Mouse (Mus musculus): Measurements from ENCODE around the gene Rassf2. TPM values are rescaled to one million over a fixed set of nuclear protein-coding genes. Genes with fewer than 3 reads are reported as not detected.

Gene Rassf2
- 10 to 100 TPM in 1 of 2 experiments, 1 to 10 TPM in 1; 8.5 to 13.1 TPM for total RNA-seq (2021)
- long read RNA-seq, experiment 1, partial matches to known transcripts = 2 of 4 reads
- long read RNA-seq, experiment 1, other reads (novel, unspliced or antisense) = 2 of 4 reads
- long read RNA-seq, experiment 2, full-length matches to known transcripts = 1 of 4 reads
- long read RNA-seq, experiment 2, partial matches to known transcripts = 0 of 4 reads
- long read RNA-seq, experiment 2, other reads (novel, unspliced or antisense) = 3 of 4 reads

- DNase-seq = peak; percentile 91
- intact Hi-C loops (cut with DNase I; ENCODE audit: low total_unique reads) = no loop called here
Measured at GRCm38 (mm10) chr2:132029646-132030417, at the start of gene Rassf2. Rassf2 (minus strand) TSS chr2:132030258.

GRCm38 (mm10) chr2:132079139-132079538, 49.1 kb upstream of the Rassf2 start:
- DNase-seq = no peak
- intact Hi-C loops (cut with DNase I; ENCODE audit: low total_unique reads) = no loop called here

- intact Hi-C loops (cut with DNase I; ENCODE audit: low total_unique reads) = no loop called here
- DNase-seq = no peak
Measured at GRCm38 (mm10) chr2:132073052-132073451, 43.0 kb upstream of the Rassf2 start.

GRCm38 (mm10) chr2:132069985-132070735, 40.1 kb upstream of the Rassf2 start:
- intact Hi-C loops (cut with DNase I; ENCODE audit: low total_unique reads) = loop anchor here (10.0 kb wide), 1 partner anchor 65 kb away; no protein-coding TSS in a partner anchor
- DNase-seq = peak; percentile 16

GRCm38 (mm10) chr2:132064185-132064831, 34.2 kb upstream of the Rassf2 start:
- no peak for DNase-seq
- intact Hi-C loops (cut with DNase I; ENCODE audit: low total_unique reads) = loop anchor here (10.0 kb wide), 1 partner anchor 60 kb away; no protein-coding TSS in a partner anchor

GRCm38 (mm10) chr2:132063776-132064175, 33.7 kb upstream of the Rassf2 start:
- DNase-seq = no peak
- intact Hi-C loops (cut with DNase I; ENCODE audit: low total_unique reads) = loop anchor here (10.0 kb wide), 1 partner anchor 59 kb away; no protein-coding TSS in a partner anchor

- intact Hi-C loops (cut with DNase I; ENCODE audit: low total_unique reads) = loop anchor here (2.0 to 10.0 kb wide), 2 partner anchors 49 to 57 kb away; no protein-coding TSS in a partner anchor
- no peak for DNase-seq
Measured at GRCm38 (mm10) chr2:132061884-132062283, 31.8 kb upstream of the Rassf2 start.

- no peak for DNase-seq
- intact Hi-C loops (cut with DNase I; ENCODE audit: low total_unique reads) = loop anchor here (2.0 to 10.0 kb wide), 3 partner anchors 51 to 75 kb away; no protein-coding TSS in a partner anchor
Measured at GRCm38 (mm10) chr2:132059919-132060318, 29.9 kb upstream of the Rassf2 start.

GRCm38 (mm10) chr2:132055349-132055753, 25.3 kb upstream of the Rassf2 start:
- DNase-seq = no peak
- intact Hi-C loops (cut with DNase I; ENCODE audit: low total_unique reads) = loop anchor here (10.0 kb wide), 1 partner anchor 71 kb away; no protein-coding TSS in a partner anchor

- no peak for DNase-seq
- intact Hi-C loops (cut with DNase I; ENCODE audit: low total_unique reads) = loop anchor here (10.0 kb wide), 1 partner anchor 69 kb away; no protein-coding TSS in a partner anchor
Measured at GRCm38 (mm10) chr2:132053824-132054223, 23.8 kb upstream of the Rassf2 start.

- intact Hi-C loops (cut with DNase I; ENCODE audit: low total_unique reads) = loop anchor here (10.0 kb wide), 1 partner anchor 67 kb away; no protein-coding TSS in a partner anchor
Measured at GRCm38 (mm10) chr2:132051798-132052197, 21.7 kb upstream of the Rassf2 start.

GRCm38 (mm10) chr2:132049921-132050320, 19.9 kb upstream of the Rassf2 start:
- no peak for DNase-seq
- intact Hi-C loops (cut with DNase I; ENCODE audit: low total_unique reads) = loop anchor here (10.0 kb wide), 1 partner anchor 65 kb away; no protein-coding TSS in a partner anchor

More at GRCm38 (mm10) chr2:132051798-132052197, 21.7 kb upstream of the Rassf2 start:
- DNase-seq = no peak

- no peak for DNase-seq
- intact Hi-C loops (cut with DNase I; ENCODE audit: low total_unique reads) = no loop called here
Measured at GRCm38 (mm10) chr2:132049491-132049890, 19.4 kb upstream of the Rassf2 start.

- intact Hi-C loops (cut with DNase I; ENCODE audit: low total_unique reads) = no loop called here
- DNase-seq = no peak
Measured at GRCm38 (mm10) chr2:132048143-132048772, 18.2 kb upstream of the Rassf2 start.

- DNase-seq = no peak
- intact Hi-C loops (cut with DNase I; ENCODE audit: low total_unique reads) = no loop called here
Measured at GRCm38 (mm10) chr2:132047364-132047763, 17.3 kb upstream of the Rassf2 start.

- intact Hi-C loops (cut with DNase I; ENCODE audit: low total_unique reads) = no loop called here
- DNase-seq = no peak
Measured at GRCm38 (mm10) chr2:132046659-132047058, 16.6 kb upstream of the Rassf2 start.

GRCm38 (mm10) chr2:132044320-132045274, 14.5 kb upstream of the Rassf2 start:
- DNase-seq = no peak
- intact Hi-C loops (cut with DNase I; ENCODE audit: low total_unique reads) = no loop called here

All from gastrocnemius, postnatal 14 days (tissue).